Mouse (Mus musculus): ENCODE data around the gene Slc8b1. TPM values are rescaled to one million over a fixed set of nuclear protein-coding genes. Genes with fewer than 3 reads are reported as not detected.

Slc8b1 gene
- polyA plus RNA-seq, 1 experiment from 2014 or later, result 5.5 TPM

- Histone ChIP-seq H3K4me2 (no peak overlapping the region), H3K36me3 (ENCODE audit: control insufficient read depth, insufficient read depth, low read length) (no peaks in the 10 kb centered on the region; the same call in 1 of the 2 replicates), H3K27me3 (replicated peaks; ENCODE audit: control insufficient read depth, insufficient read depth, low read length) (no peaks in the 10 kb centered on the region), H3K9ac (ENCODE audit: low read depth, low read length) (no peak overlapping the region), H3K4me3 (ENCODE audit: low read depth, low read length) (no peak overlapping the region), H3K4me1 (replicated peaks; ENCODE audit: control insufficient read depth, insufficient read depth, low read length) (peaks cover 9% of the 10 kb centered on the region; the same call in 1 of the 2 replicates), H3K27ac (ENCODE audit: low read depth, low read length) (no peak overlapping the region), H3K9me3 (ENCODE audit: control insufficient read depth, low read length) (no peaks in the 10 kb centered on the region)
- ATAC-seq (replicated peaks; ENCODE audit: low FRiP score) (peak; percentile 45; the same call in 1 of the 2 replicates), DNase-seq (ENCODE audit: low spot score) (no peak)
- 86% methylated on average over 2 of the region's 2 CpGs for WGBS
These were observed 13.8 kb downstream of the Slc8b1 start for GRCm38 (mm10) chr5:120524736-120525135.

GRCm38 (mm10) chr5:120525737-120526136 lies 14.8 kb downstream of the Slc8b1 start:
- Histone ChIP-seq H3K27ac (ENCODE audit: low read depth, low read length) (no peak overlapping the region), H3K27me3 (replicated peaks; ENCODE audit: control insufficient read depth, insufficient read depth, low read length) (no peaks in the 10 kb centered on the region), H3K9ac (ENCODE audit: low read depth, low read length) (no peak overlapping the region), H3K9me3 (ENCODE audit: control insufficient read depth, low read length) (no peaks in the 10 kb centered on the region), H3K36me3 (ENCODE audit: control insufficient read depth, insufficient read depth, low read length) (no peaks in the 10 kb centered on the region; the same call in 1 of the 2 replicates), H3K4me1 (replicated peaks; ENCODE audit: control insufficient read depth, insufficient read depth, low read length) (peaks cover 9% of the 10 kb centered on the region; the same call in 1 of the 2 replicates), H3K4me3 (ENCODE audit: low read depth, low read length) (no peak overlapping the region), H3K4me2 (no peak overlapping the region)
- 46% methylated on average over 5 of the region's 5 CpGs for WGBS
- no peak for DNase-seq (ENCODE audit: low spot score)
- ATAC-seq (replicated peaks; ENCODE audit: low FRiP score), result peak; percentile 49; the same call in 1 of the 2 replicates

- H3K36me3 ChIP-seq (ENCODE audit: control insufficient read depth, insufficient read depth, low read length), result no peaks in the 10 kb centered on the region; the same call in 1 of the 2 replicates
- no peaks in the 10 kb centered on the region for H3K9me3 ChIP-seq (ENCODE audit: control insufficient read depth, low read length)
- H3K27me3 ChIP-seq (replicated peaks; ENCODE audit: control insufficient read depth, insufficient read depth, low read length), result no peaks in the 10 kb centered on the region
- no peak overlapping the region for H3K9ac ChIP-seq (ENCODE audit: low read depth, low read length)
- WGBS, result 75% methylated on average over 11 of the region's 11 CpGs
- no peak for DNase-seq (ENCODE audit: low spot score)
- H3K27ac ChIP-seq (ENCODE audit: low read depth, low read length), result no peak overlapping the region
- H3K4me3 ChIP-seq (ENCODE audit: low read depth, low read length), result no peak overlapping the region
- H3K4me1 ChIP-seq (replicated peaks; ENCODE audit: control insufficient read depth, insufficient read depth, low read length), result peaks cover 9% of the 10 kb centered on the region; the same call in 1 of the 2 replicates
- no peak overlapping the region for H3K4me2 ChIP-seq
- no peak for ATAC-seq (replicated peaks; ENCODE audit: low FRiP score)
These were observed 15.3 kb downstream of the Slc8b1 start for GRCm38 (mm10) chr5:120526311-120526710.

GRCm38 (mm10) chr5:120527296-120527964 lies 16.5 kb downstream of the Slc8b1 start:
- Histone ChIP-seq H3K4me2 (no peak overlapping the region), H3K9me3 (ENCODE audit: control insufficient read depth, low read length) (no peaks in the 10 kb centered on the region), H3K27me3 (replicated peaks; ENCODE audit: control insufficient read depth, insufficient read depth, low read length) (no peaks in the 10 kb centered on the region), H3K27ac (ENCODE audit: low read depth, low read length) (no peak overlapping the region), H3K9ac (ENCODE audit: low read depth, low read length) (no peak overlapping the region), H3K4me3 (ENCODE audit: low read depth, low read length) (no peak overlapping the region), H3K4me1 (replicated peaks; ENCODE audit: control insufficient read depth, insufficient read depth, low read length) (peaks cover 9% of the 10 kb centered on the region; the same call in 1 of the 2 replicates), H3K36me3 (ENCODE audit: control insufficient read depth, insufficient read depth, low read length) (no peaks in the 10 kb centered on the region; the same call in 1 of the 2 replicates)
- no peak for DNase-seq (ENCODE audit: low spot score)
- WGBS, result 73% methylated on average over 18 of the region's 20 CpGs
- ATAC-seq (replicated peaks; ENCODE audit: low FRiP score), result no peak

- peaks cover 10% of the 10 kb centered on the region; the same call in 1 of the 2 replicates for H3K36me3 ChIP-seq (ENCODE audit: control insufficient read depth, insufficient read depth, low read length)
- DNase-seq (ENCODE audit: low spot score), result no peak
- no peak for ATAC-seq (replicated peaks; ENCODE audit: low FRiP score)
These were observed 20.7 kb downstream of the Slc8b1 start for GRCm38 (mm10) chr5:120531631-120532030.

GRCm38 (mm10) chr5:120534071-120534685 lies 23.2 kb downstream of the Slc8b1 start:
- no peak overlapping the region for H3K4me3 ChIP-seq (ENCODE audit: low read depth, low read length)
- no peaks in the 10 kb centered on the region for H3K9me3 ChIP-seq (ENCODE audit: control insufficient read depth, low read length)
- H3K36me3 ChIP-seq (ENCODE audit: control insufficient read depth, insufficient read depth, low read length), result peaks cover 29% of the 10 kb centered on the region
- DNase-seq (ENCODE audit: low spot score), result no peak
- no peak for ATAC-seq (replicated peaks; ENCODE audit: low FRiP score)
- no peaks in the 10 kb centered on the region for H3K27me3 ChIP-seq (replicated peaks; ENCODE audit: control insufficient read depth, insufficient read depth, low read length)
- no peaks in the 10 kb centered on the region for H3K4me1 ChIP-seq (replicated peaks; ENCODE audit: control insufficient read depth, insufficient read depth, low read length)
- H3K4me2 ChIP-seq, result no peak overlapping the region
- 77% methylated on average over 15 of the region's 15 CpGs for WGBS
- no peak overlapping the region for H3K9ac ChIP-seq (ENCODE audit: low read depth, low read length)
- H3K27ac ChIP-seq (ENCODE audit: low read depth, low read length), result no peak overlapping the region

More at GRCm38 (mm10) chr5:120531631-120532030, 20.7 kb downstream of the Slc8b1 start:
- no peak overlapping the region for H3K9ac ChIP-seq (ENCODE audit: low read depth, low read length)
- H3K4me3 ChIP-seq (ENCODE audit: low read depth, low read length), result no peak overlapping the region
- no peak overlapping the region for H3K4me2 ChIP-seq
- H3K27ac ChIP-seq (ENCODE audit: low read depth, low read length), result no peak overlapping the region
- 77% methylated on average over 8 of the region's 8 CpGs for WGBS
- H3K27me3 ChIP-seq (replicated peaks; ENCODE audit: control insufficient read depth, insufficient read depth, low read length), result no peaks in the 10 kb centered on the region
- no peaks in the 10 kb centered on the region for H3K4me1 ChIP-seq (replicated peaks; ENCODE audit: control insufficient read depth, insufficient read depth, low read length)
- H3K9me3 ChIP-seq (ENCODE audit: control insufficient read depth, low read length), result no peaks in the 10 kb centered on the region

- no peaks in the 10 kb centered on the region for H3K4me1 ChIP-seq (replicated peaks; ENCODE audit: control insufficient read depth, insufficient read depth, low read length)
- no peak overlapping the region for H3K4me2 ChIP-seq
- H3K9ac ChIP-seq (ENCODE audit: low read depth, low read length), result no peak overlapping the region
- ATAC-seq (replicated peaks; ENCODE audit: low FRiP score) (no peak), DNase-seq (ENCODE audit: low spot score) (no peak)
- H3K27me3 ChIP-seq (replicated peaks; ENCODE audit: control insufficient read depth, insufficient read depth, low read length), result no peaks in the 10 kb centered on the region
- peaks cover 33% of the 10 kb centered on the region for H3K36me3 ChIP-seq (ENCODE audit: control insufficient read depth, insufficient read depth, low read length)
- H3K9me3 ChIP-seq (ENCODE audit: control insufficient read depth, low read length), result no peaks in the 10 kb centered on the region
- whole genome bisulfite sequencing, result 73% methylated on average over 2 of the region's 2 CpGs
- H3K27ac ChIP-seq (ENCODE audit: low read depth, low read length), result no peak overlapping the region
- H3K4me3 ChIP-seq (ENCODE audit: low read depth, low read length), result no peak overlapping the region
These were observed 23.7 kb downstream of the Slc8b1 start for GRCm38 (mm10) chr5:120534686-120535075.

- Histone ChIP-seq H3K9ac (ENCODE audit: low read depth, low read length) (no peak overlapping the region), H3K4me2 (no peak overlapping the region), H3K27me3 (replicated peaks; ENCODE audit: control insufficient read depth, insufficient read depth, low read length) (no peaks in the 10 kb centered on the region), H3K27ac (ENCODE audit: low read depth, low read length) (no peak overlapping the region), H3K9me3 (ENCODE audit: control insufficient read depth, low read length) (no peaks in the 10 kb centered on the region), H3K4me3 (ENCODE audit: low read depth, low read length) (no peak overlapping the region), H3K4me1 (replicated peaks; ENCODE audit: control insufficient read depth, insufficient read depth, low read length) (no peaks in the 10 kb centered on the region), H3K36me3 (ENCODE audit: control insufficient read depth, insufficient read depth, low read length) (peaks cover 45% of the 10 kb centered on the region)
- WGBS, result 89% methylated on average over 13 of the region's 13 CpGs
- no peak for ATAC-seq (replicated peaks; ENCODE audit: low FRiP score)
- no peak for DNase-seq (ENCODE audit: low spot score)
These were observed 25.1 kb downstream of the Slc8b1 start for GRCm38 (mm10) chr5:120536046-120536445.
